Mouse (Mus musculus): Measurements from ENCODE around the gene Megf9. TPM values are rescaled to one million over a fixed set of nuclear protein-coding genes. Genes with fewer than 3 reads are reported as not detected.

Gene Megf9
- 27.8 and 29.2 TPM in 2 replicates for polyA plus RNA-seq (2014; fragmentation: Nextera tagmentation; extraction: Ambion mirVana)

DNA sequence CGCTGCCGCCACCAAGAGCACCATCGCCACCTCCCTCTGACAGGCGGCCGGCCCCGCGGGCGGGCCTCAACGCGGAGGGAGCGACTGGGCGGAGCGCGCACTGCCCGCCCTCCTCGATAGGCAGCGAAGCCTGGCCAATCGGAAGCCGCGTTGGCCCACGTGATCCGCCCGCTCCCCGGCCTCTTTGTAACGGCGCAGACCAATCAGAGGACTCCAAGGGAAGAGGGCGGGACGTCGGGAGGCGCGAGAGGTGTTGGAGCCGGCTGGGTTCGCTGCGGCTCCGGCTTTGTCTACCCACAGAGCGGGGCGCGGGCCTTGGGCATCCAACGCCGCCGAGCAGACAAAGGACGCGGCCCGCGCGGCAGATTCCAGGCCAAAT lies at the start of gene Megf9:
TSS of gene Megf9 (minus strand) at position 105 of the 379 bp plus-strand sequence.
- ATAC-seq (ENCODE audit: low FRiP score) = peak; percentile 97
- Histone ChIP-seq H3K4me3 (ENCODE audit: low read depth, low read length) (peak within 1 kb of the TSS; percentile 90), H3K36me3 (ENCODE audit: control insufficient read depth, insufficient read depth, low read length) (no peaks in the 10 kb centered on the region), H3K27ac (ENCODE audit: low read depth, low read length) (peak within 1 kb of the TSS; percentile 100), H3K4me2 (replicated peaks; ENCODE audit: low read depth, low read length) (peak within 1 kb of the TSS; percentile 75), H3K9me3 (ENCODE audit: control insufficient read depth, low read length) (no peaks in the 10 kb centered on the region), H3K27me3 (ENCODE audit: control insufficient read depth, insufficient read depth, low read length) (no peaks in the 10 kb centered on the region), H3K4me1 (replicated peaks; ENCODE audit: control insufficient read depth, insufficient read depth, low read length) (peaks cover 6% of the 10 kb centered on the region), H3K9ac (ENCODE audit: low read depth, low read length) (peak within 1 kb of the TSS; percentile 98)
- under 1% methylated on average over 42 of the region's 46 CpGs for WGBS
- DNase-seq (ENCODE audit: low spot score) = peak; percentile 97

DNA sequence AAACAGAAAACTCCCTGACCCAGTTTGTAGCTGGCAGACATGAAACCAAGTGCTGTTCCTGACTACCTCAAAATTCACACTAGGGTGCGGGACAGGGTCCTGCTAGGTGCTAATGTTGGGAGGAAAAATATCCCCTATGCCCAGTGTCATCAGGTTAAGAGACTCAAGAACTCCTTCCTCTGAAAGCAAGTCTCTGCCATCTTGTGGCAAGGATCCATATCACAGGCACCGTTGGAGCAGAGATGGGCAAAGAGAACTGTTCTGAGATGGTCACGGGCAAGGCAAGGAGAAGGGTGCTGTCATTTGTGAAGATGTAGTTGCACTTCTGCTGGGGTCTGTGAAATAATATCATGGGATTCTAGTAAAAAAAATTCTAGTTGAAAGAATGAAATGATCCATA lies 44.9 kb upstream of the Megf9 start:
- peak; percentile 33; the same call in 1 of the 2 replicates for ATAC-seq (ENCODE audit: low FRiP score)
- H3K27me3 ChIP-seq (ENCODE audit: control insufficient read depth, insufficient read depth, low read length) = no peaks in the 10 kb centered on the region
- no peak overlapping the region for H3K9ac ChIP-seq (ENCODE audit: low read depth, low read length)
- no peak overlapping the region for H3K4me3 ChIP-seq (ENCODE audit: low read depth, low read length)
- no peaks in the 10 kb centered on the region for H3K4me1 ChIP-seq (replicated peaks; ENCODE audit: control insufficient read depth, insufficient read depth, low read length)
- WGBS = 53% methylated on average over 3 of the region's 3 CpGs
- no peak overlapping the region for H3K27ac ChIP-seq (ENCODE audit: low read depth, low read length)
- DNase-seq (ENCODE audit: low spot score) = peak; percentile 44
- H3K36me3 ChIP-seq (ENCODE audit: control insufficient read depth, insufficient read depth, low read length) = no peaks in the 10 kb centered on the region
- H3K4me2 ChIP-seq (replicated peaks; ENCODE audit: low read depth, low read length) = no peak overlapping the region
- H3K9me3 ChIP-seq (ENCODE audit: control insufficient read depth, low read length) = no peaks in the 10 kb centered on the region

DNA sequence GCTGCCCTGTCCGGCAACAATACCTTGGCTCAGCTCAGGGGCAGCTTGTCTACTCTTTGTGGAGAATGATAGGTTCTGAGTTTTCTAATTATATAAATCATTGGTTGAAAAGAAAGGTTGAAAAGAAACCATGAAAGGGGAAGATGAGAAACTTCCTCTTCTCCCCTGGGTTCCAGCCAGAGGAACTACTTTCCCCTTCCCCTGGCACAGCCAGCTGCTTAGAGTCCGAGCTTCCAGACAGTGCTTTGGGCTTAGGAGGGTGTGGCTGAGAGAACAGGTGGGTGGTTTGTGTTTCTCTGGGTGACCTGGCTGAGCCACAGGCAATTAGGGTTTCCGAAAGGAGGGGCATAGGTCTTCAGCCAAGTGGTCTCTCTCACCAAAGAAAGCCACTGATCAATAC lies 43.5 kb upstream of the Megf9 start:
- Histone ChIP-seq H3K36me3 (ENCODE audit: control insufficient read depth, insufficient read depth, low read length) (no peaks in the 10 kb centered on the region), H3K4me3 (ENCODE audit: low read depth, low read length) (no peak overlapping the region), H3K4me1 (replicated peaks; ENCODE audit: control insufficient read depth, insufficient read depth, low read length) (no peaks in the 10 kb centered on the region), H3K27ac (ENCODE audit: low read depth, low read length) (no peak overlapping the region), H3K4me2 (replicated peaks; ENCODE audit: low read depth, low read length) (no peak overlapping the region), H3K27me3 (ENCODE audit: control insufficient read depth, insufficient read depth, low read length) (no peaks in the 10 kb centered on the region), H3K9me3 (ENCODE audit: control insufficient read depth, low read length) (no peaks in the 10 kb centered on the region), H3K9ac (ENCODE audit: low read depth, low read length) (no peak overlapping the region)
- no peak for DNase-seq (ENCODE audit: low spot score)
- WGBS = 71% methylated on average over 3 of the region's 3 CpGs
- no peak for ATAC-seq (ENCODE audit: low FRiP score)

DNA sequence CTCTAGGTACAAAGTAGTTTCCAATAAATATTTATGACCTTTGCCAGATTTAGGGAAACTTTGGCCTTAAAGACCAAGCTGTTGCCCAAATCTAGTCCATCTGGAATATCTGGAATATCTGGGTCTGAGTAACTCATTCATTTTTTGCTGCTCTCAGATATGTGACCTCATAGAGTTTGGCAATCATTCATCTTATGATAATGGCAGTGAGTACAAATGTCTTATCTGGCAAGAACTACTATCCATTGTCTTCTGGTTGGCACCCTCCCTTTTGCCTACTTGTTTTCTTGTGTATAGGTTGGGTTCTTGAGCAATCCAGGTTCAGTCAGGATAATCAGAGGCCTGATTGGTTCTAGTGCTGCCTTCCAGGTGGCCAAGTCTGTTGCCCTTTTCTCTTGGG lies 41.3 kb upstream of the Megf9 start:
- Histone ChIP-seq H3K36me3 (ENCODE audit: control insufficient read depth, insufficient read depth, low read length) (no peaks in the 10 kb centered on the region), H3K9ac (ENCODE audit: low read depth, low read length) (no peak overlapping the region), H3K9me3 (ENCODE audit: control insufficient read depth, low read length) (no peaks in the 10 kb centered on the region), H3K4me1 (replicated peaks; ENCODE audit: control insufficient read depth, insufficient read depth, low read length) (no peaks in the 10 kb centered on the region), H3K27me3 (ENCODE audit: control insufficient read depth, insufficient read depth, low read length) (no peaks in the 10 kb centered on the region), H3K27ac (ENCODE audit: low read depth, low read length) (no peak overlapping the region), H3K4me3 (ENCODE audit: low read depth, low read length) (no peak overlapping the region), H3K4me2 (replicated peaks; ENCODE audit: low read depth, low read length) (no peak overlapping the region)
- no peak for ATAC-seq (ENCODE audit: low FRiP score)
- DNase-seq (ENCODE audit: low spot score) = no peak

DNA sequence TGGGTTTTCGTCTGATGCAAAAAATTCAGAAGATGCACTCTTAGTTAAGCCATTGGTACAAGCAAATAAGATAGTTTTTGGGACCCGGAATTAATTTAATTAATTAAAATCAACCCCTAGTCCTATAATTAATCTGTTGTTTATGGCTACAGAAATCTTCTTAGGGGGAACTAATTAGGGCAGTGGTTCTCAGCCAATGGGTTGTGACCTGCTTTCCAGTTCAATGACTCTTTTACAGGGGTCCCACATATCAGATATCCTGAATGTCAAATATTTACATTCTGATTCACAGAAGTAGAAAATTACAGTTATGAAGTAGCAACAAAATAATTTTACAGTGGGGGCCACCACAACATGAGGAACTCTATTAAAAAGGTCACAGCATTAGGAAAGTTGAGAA lies 39.1 kb upstream of the Megf9 start:
- no peak for DNase-seq (ENCODE audit: low spot score)
- Histone ChIP-seq H3K9ac (ENCODE audit: low read depth, low read length) (no peak overlapping the region), H3K9me3 (ENCODE audit: control insufficient read depth, low read length) (no peaks in the 10 kb centered on the region), H3K4me2 (replicated peaks; ENCODE audit: low read depth, low read length) (no peak overlapping the region), H3K36me3 (ENCODE audit: control insufficient read depth, insufficient read depth, low read length) (no peaks in the 10 kb centered on the region), H3K27me3 (ENCODE audit: control insufficient read depth, insufficient read depth, low read length) (no peaks in the 10 kb centered on the region), H3K27ac (ENCODE audit: low read depth, low read length) (no peak overlapping the region), H3K4me1 (replicated peaks; ENCODE audit: control insufficient read depth, insufficient read depth, low read length) (no peaks in the 10 kb centered on the region), H3K4me3 (ENCODE audit: low read depth, low read length) (no peak overlapping the region)
- ATAC-seq (ENCODE audit: low FRiP score) = no peak
- 90% methylated on average over 2 of the region's 2 CpGs for WGBS

DNA sequence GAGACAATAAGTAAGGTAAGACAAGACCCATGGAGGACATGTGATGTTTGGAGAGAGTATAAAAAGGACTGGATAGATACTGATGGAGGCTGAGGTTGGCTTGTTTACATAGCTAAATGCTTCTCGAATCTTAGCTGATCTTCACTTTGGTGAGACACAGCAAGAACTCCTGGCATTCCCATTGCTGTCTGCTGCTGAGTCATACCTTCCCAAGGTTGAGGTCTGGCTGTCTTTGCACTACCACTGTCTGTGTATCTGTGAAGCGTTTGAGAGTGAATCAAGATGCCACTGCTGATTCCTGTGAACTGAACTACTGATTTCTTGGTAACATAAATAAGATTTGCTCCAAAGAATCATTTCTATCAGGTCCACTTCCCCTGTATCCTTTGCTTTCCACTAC lies 19.1 kb upstream of the Megf9 start:
- no peaks in the 10 kb centered on the region for H3K27me3 ChIP-seq (ENCODE audit: control insufficient read depth, insufficient read depth, low read length)
- WGBS = 73% methylated on average over 2 of the region's 2 CpGs
- ATAC-seq (ENCODE audit: low FRiP score) (no peak), DNase-seq (ENCODE audit: low spot score) (no peak)
- no peak overlapping the region for H3K27ac ChIP-seq (ENCODE audit: low read depth, low read length)
- no peaks in the 10 kb centered on the region for H3K36me3 ChIP-seq (ENCODE audit: control insufficient read depth, insufficient read depth, low read length)
- no peaks in the 10 kb centered on the region for H3K4me1 ChIP-seq (replicated peaks; ENCODE audit: control insufficient read depth, insufficient read depth, low read length)
- no peak overlapping the region for H3K9ac ChIP-seq (ENCODE audit: low read depth, low read length)
- H3K4me3 ChIP-seq (ENCODE audit: low read depth, low read length) = no peak overlapping the region
- no peak overlapping the region for H3K4me2 ChIP-seq (replicated peaks; ENCODE audit: low read depth, low read length)
- H3K9me3 ChIP-seq (ENCODE audit: control insufficient read depth, low read length) = no peaks in the 10 kb centered on the region

DNA sequence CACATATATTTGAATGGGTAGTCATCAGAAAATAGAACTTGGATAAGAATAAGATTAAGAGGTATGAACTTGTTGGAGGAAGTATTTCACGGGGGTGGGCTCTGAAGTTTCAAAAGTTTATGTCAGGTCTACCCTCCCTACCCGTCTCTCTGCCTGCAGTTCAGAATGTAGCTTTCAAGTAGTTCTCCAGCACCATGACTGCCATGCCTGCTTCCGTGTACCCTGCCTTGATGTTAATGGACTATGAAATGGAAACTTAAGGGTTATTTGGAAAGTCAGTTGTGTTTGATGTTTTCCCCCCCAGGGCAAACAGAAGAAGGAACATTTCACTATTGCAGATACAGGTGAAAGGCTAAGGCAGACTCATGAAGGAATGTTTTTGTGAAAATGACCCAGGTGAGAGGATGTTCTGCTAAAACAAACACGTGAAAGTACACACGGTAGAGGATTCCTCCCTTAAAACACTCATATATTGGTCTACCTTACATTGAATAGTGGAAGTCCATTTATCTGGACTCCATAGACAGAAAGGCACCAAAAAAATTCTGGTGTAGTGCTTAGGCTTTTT lies 18.5 kb upstream of the Megf9 start:
- ATAC-seq (ENCODE audit: low FRiP score) (no peak), DNase-seq (ENCODE audit: low spot score) (no peak)
- Histone ChIP-seq H3K9me3 (ENCODE audit: control insufficient read depth, low read length) (no peaks in the 10 kb centered on the region), H3K36me3 (ENCODE audit: control insufficient read depth, insufficient read depth, low read length) (no peaks in the 10 kb centered on the region), H3K4me3 (ENCODE audit: low read depth, low read length) (no peak overlapping the region), H3K4me2 (replicated peaks; ENCODE audit: low read depth, low read length) (no peak overlapping the region), H3K27ac (ENCODE audit: low read depth, low read length) (no peak overlapping the region), H3K4me1 (replicated peaks; ENCODE audit: control insufficient read depth, insufficient read depth, low read length) (no peaks in the 10 kb centered on the region), H3K9ac (ENCODE audit: low read depth, low read length) (no peak overlapping the region), H3K27me3 (ENCODE audit: control insufficient read depth, insufficient read depth, low read length) (no peaks in the 10 kb centered on the region)
- WGBS = 82% methylated on average over 5 of the region's 5 CpGs

DNA sequence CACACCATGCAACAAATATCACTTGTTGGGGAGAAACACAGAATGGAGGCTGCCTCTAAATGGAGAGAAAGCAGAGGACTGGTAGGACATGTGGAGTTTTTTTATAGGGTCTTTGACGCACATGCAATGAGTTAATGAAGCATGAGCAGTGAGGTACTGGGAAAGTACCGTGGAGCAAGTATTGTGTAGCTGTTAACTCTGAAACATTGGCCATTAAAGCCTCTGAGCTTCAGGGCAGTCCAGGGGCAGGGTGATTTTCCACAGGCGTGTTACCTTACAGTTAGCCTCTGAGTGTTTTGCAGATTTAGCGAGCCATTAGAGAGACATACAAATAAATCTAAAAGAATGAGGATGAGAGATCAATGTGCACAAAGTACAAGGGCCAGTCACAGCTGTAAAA lies 17.3 kb upstream of the Megf9 start:
- no peak overlapping the region for H3K27ac ChIP-seq (ENCODE audit: low read depth, low read length)
- H3K4me3 ChIP-seq (ENCODE audit: low read depth, low read length) = no peak overlapping the region
- DNase-seq (ENCODE audit: low spot score) = no peak
- H3K9me3 ChIP-seq (ENCODE audit: control insufficient read depth, low read length) = no peaks in the 10 kb centered on the region
- no peaks in the 10 kb centered on the region for H3K27me3 ChIP-seq (ENCODE audit: control insufficient read depth, insufficient read depth, low read length)
- H3K36me3 ChIP-seq (ENCODE audit: control insufficient read depth, insufficient read depth, low read length) = no peaks in the 10 kb centered on the region
- no peak for ATAC-seq (ENCODE audit: low FRiP score)
- H3K4me2 ChIP-seq (replicated peaks; ENCODE audit: low read depth, low read length) = no peak overlapping the region
- H3K4me1 ChIP-seq (replicated peaks; ENCODE audit: control insufficient read depth, insufficient read depth, low read length) = no peaks in the 10 kb centered on the region
- WGBS = 64% methylated on average over 4 of the region's 4 CpGs
- no peak overlapping the region for H3K9ac ChIP-seq (ENCODE audit: low read depth, low read length)

DNA sequence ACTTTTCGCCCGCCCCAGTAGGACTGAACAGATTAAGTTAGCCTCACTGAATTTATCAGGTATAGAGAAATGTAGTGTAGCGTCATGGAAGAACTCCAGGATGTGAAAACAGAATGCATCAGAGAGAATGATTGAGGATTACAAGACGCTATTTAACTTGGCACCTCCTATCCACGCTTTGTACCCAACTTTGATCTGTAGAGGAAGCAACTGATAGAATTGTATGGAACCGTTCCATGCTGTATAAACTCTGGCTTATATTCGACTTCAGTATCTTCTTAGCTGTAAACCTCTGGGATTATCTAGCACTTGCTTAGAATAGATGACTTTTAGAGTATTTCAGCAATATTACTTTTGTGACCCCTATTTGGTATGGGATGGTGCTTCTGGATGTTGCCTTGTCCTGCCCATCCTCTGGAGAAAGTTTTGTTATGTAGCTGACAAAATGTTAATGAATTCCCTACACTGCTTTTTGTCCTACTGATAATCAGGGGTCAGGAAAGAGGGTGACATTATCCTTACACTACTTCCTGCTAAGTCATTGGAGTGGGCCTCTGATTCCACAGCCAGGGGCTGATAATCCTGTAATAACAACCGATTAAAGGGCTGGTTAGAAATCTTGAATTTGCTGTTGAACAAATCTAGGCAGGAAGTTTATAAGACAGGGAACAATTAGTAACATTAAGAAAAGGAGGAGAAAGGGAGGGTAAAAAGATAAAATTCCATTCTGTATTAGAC lies 12.8 kb upstream of the Megf9 start:
- WGBS = 91% methylated on average over 8 of the region's 8 CpGs
- Histone ChIP-seq H3K4me1 (replicated peaks; ENCODE audit: control insufficient read depth, insufficient read depth, low read length) (no peaks in the 10 kb centered on the region), H3K4me3 (ENCODE audit: low read depth, low read length) (no peak overlapping the region), H3K9ac (ENCODE audit: low read depth, low read length) (no peak overlapping the region), H3K4me2 (replicated peaks; ENCODE audit: low read depth, low read length) (no peak overlapping the region), H3K36me3 (ENCODE audit: control insufficient read depth, insufficient read depth, low read length) (no peaks in the 10 kb centered on the region), H3K27me3 (ENCODE audit: control insufficient read depth, insufficient read depth, low read length) (no peaks in the 10 kb centered on the region), H3K9me3 (ENCODE audit: control insufficient read depth, low read length) (no peaks in the 10 kb centered on the region), H3K27ac (ENCODE audit: low read depth, low read length) (no peak overlapping the region)
- ATAC-seq (ENCODE audit: low FRiP score) = no peak
- no peak for DNase-seq (ENCODE audit: low spot score)

Measured in hindbrain, embryonic 11.5 days (tissue).